Mouse (Mus musculus): ENCODE results near the gene Srr.

- no peak for TF ChIP-seq TAL1 (IDR thresholded peaks at IDR 0.05; ENCODE audit: low read length)
- TF ChIP-seq GATA1 (IDR thresholded peaks at IDR 0.05; ENCODE audit: low read length), result no peak
These were observed 55.2 kb downstream of the Srr start for GRCm38 (mm10) chr11:74870544-74870943.
